Mouse (Mus musculus) spleen, adult 2 months (tissue): ENCODE results near the gene Csrp1. TPM values are rescaled to one million over a fixed set of nuclear protein-coding genes. Genes with fewer than 3 reads are reported as not detected.

Experiments
- DNase-seq, 2 experiments: peaks; one replicate each; pipeline versions ENCODE4 v3.0.0 to v3.0.0-alpha.2; 2012 to 2021; ENCODE audit warnings: low spot score in 2 of 2, low read depth in 1 of 2
- H3K27ac ChIP-seq: fragments of 200-500 bp; 2 replicates; pipeline ENCODE4 v1.5.1; 2012; ENCODE audit warnings: low read length, inconsistent platforms; ENCODE audit not compliant: insufficient read depth
- H3K27me3 ChIP-seq: fragments of 200-500 bp; 2 replicates; pipeline ENCODE4 v1.6.1; 2012; ENCODE audit warnings: mild to moderate bottlenecking, moderate library complexity, low read length, inconsistent platforms; ENCODE audit not compliant: control insufficient read depth, insufficient read depth
- H3K36me3 ChIP-seq: fragments of 200-500 bp; 2 replicates; pipeline ENCODE4 v1.6.1; 2012; ENCODE audit warnings: mild to moderate bottlenecking, low read length, inconsistent platforms; ENCODE audit not compliant: control insufficient read depth, insufficient read depth
- H3K4me1 ChIP-seq: fragments of 200-500 bp; 2 replicates; pipeline ENCODE4 v1.6.1; 2011; ENCODE audit warnings: inconsistent platforms; ENCODE audit not compliant: control insufficient read depth, insufficient read depth, insufficient read length
- H3K4me3 ChIP-seq: fragments of 200-500 bp; 2 replicates; pipeline ENCODE4 v1.5.1; 2011; ENCODE audit warnings: mild to moderate bottlenecking, inconsistent platforms; ENCODE audit not compliant: insufficient read depth, insufficient read length; ENCODE audit errors: extremely low read depth
- CTCF ChIP-seq: fragments of 200-500 bp; IDR thresholded peaks from 2 replicates; pipeline ENCODE4 v1.5.1; 2011; ENCODE audit warnings: mild to moderate bottlenecking, inconsistent platforms; ENCODE audit not compliant: insufficient read depth, insufficient read length, insufficient replicate concordance; ENCODE audit errors: extremely low read depth
- POLR2A ChIP-seq: fragments of 200-500 bp; IDR thresholded peaks from 2 replicates; pipeline ENCODE4 v1.6.1; 2011; ENCODE audit warnings: low read depth, low read length, inconsistent platforms
- WGBS: fragments of 180-500 bp; shearing (Covaris S2); methylation state at CpG from one replicate; pipeline ENCODE4 v1.1.7; 2018; 5-methylcytosine and 5-hydroxymethylcytosine counted together
- polyA plus RNA-seq: library from polyadenylated mRNA; depleted of rRNA; stranded (reverse); fragments of >200 nt; gene quantifications from 2 replicates; pipeline ENCODE4 v1.2.3, GENCODE M21; 2012; rRNA removed

Csrp1 gene
- polyA plus RNA-seq, result 174 and 192 TPM in 2 replicates

- no peak within 1 kb of the TSS for H3K27ac ChIP-seq
- no peak within 1 kb of the TSS for H3K4me3 ChIP-seq
- no peaks in the 10 kb centered on the region for H3K27me3 ChIP-seq
- no peaks in the 10 kb centered on the region for H3K36me3 ChIP-seq
- H3K4me1 ChIP-seq, result no peaks in the 10 kb centered on the region
- DNase-seq, result no peak
- WGBS, result 43% methylated on average over 6 of the region's 6 CpGs
- TF ChIP-seq CTCF, result no peak
- TF ChIP-seq POLR2A, result no peak
Observed at GRCm38 (mm10) chr1:135719983-135720382, at the start of gene Csrp1. Csrp1 (plus strand) TSS chr1:135720061.

- Histone ChIP-seq H3K36me3 (no peaks in the 10 kb centered on the region), H3K4me1 (no peaks in the 10 kb centered on the region; the same call in 1 of the 2 replicates), H3K27me3 (no peaks in the 10 kb centered on the region), H3K27ac (no peak overlapping the region), H3K4me3 (no peak overlapping the region)
- WGBS, result 10% methylated on average over 13 of the region's 13 CpGs
- TF ChIP-seq POLR2A (no peak), CTCF (peak; percentile 95)
- peak in 1 of 2 experiments; percentile 58 for DNase-seq
Observed at GRCm38 (mm10) chr1:135670397-135671130, 49.3 kb upstream of the Csrp1 start.

- Histone ChIP-seq H3K36me3 (no peaks in the 10 kb centered on the region), H3K27me3 (no peaks in the 10 kb centered on the region), H3K4me3 (no peak overlapping the region), H3K27ac (no peak overlapping the region), H3K4me1 (no peaks in the 10 kb centered on the region; the same call in 1 of the 2 replicates)
- no peak for DNase-seq
- peak; percentile 7; the same call in 1 of the 2 replicates for TF ChIP-seq CTCF
- TF ChIP-seq POLR2A, result no peak
- 40% methylated on average over 1 of the region's 1 CpGs for WGBS
Observed at GRCm38 (mm10) chr1:135671406-135671805, 48.5 kb upstream of the Csrp1 start.

GRCm38 (mm10) chr1:135671956-135672355 lies 47.9 kb upstream of the Csrp1 start:
- H3K36me3 ChIP-seq, result no peaks in the 10 kb centered on the region
- 83% methylated on average over 8 of the region's 8 CpGs for WGBS
- no peaks in the 10 kb centered on the region; the same call in 1 of the 2 replicates for H3K4me1 ChIP-seq
- H3K4me3 ChIP-seq, result no peak overlapping the region
- H3K27ac ChIP-seq, result no peak overlapping the region
- no peaks in the 10 kb centered on the region for H3K27me3 ChIP-seq
- no peak for DNase-seq
- TF ChIP-seq POLR2A (no peak), CTCF (no peak)

GRCm38 (mm10) chr1:135672374-135672773 lies 47.5 kb upstream of the Csrp1 start:
- no peak for DNase-seq
- 82% methylated on average over 4 of the region's 4 CpGs for WGBS
- H3K4me1 ChIP-seq, result no peaks in the 10 kb centered on the region; the same call in 1 of the 2 replicates
- no peaks in the 10 kb centered on the region for H3K36me3 ChIP-seq
- TF ChIP-seq POLR2A (no peak), CTCF (no peak)
- no peak overlapping the region for H3K27ac ChIP-seq
- no peaks in the 10 kb centered on the region for H3K27me3 ChIP-seq
- no peak overlapping the region for H3K4me3 ChIP-seq

- Histone ChIP-seq H3K4me1 (no peaks in the 10 kb centered on the region; the same call in 1 of the 2 replicates), H3K27me3 (no peaks in the 10 kb centered on the region), H3K36me3 (no peaks in the 10 kb centered on the region), H3K4me3 (no peak overlapping the region), H3K27ac (no peak overlapping the region)
- 23% methylated on average over 14 of the region's 14 CpGs for WGBS
- no peak for DNase-seq
- TF ChIP-seq POLR2A, result no peak
- no peak for TF ChIP-seq CTCF
Observed at GRCm38 (mm10) chr1:135673423-135673822, 46.4 kb upstream of the Csrp1 start.

- no peak for DNase-seq
- Histone ChIP-seq H3K36me3 (no peaks in the 10 kb centered on the region), H3K4me1 (no peaks in the 10 kb centered on the region), H3K4me3 (no peak overlapping the region), H3K27me3 (no peaks in the 10 kb centered on the region), H3K27ac (no peak overlapping the region)
- WGBS, result 79% methylated on average over 11 of the region's 11 CpGs
- TF ChIP-seq CTCF, result no peak
- no peak for TF ChIP-seq POLR2A
Observed at GRCm38 (mm10) chr1:135675449-135676129, 44.3 kb upstream of the Csrp1 start.
